Mouse (Mus musculus) MEL (cell line): ENCODE data around the gene Rhoh.

Experiments used
- CHD2 ChIP-seq: IDR thresholded peaks from 2 replicates; pipeline ENCODE4 v1.6.1; 2011; ENCODE audit warnings: low read length, improper control_type of control experiment
- CTCF ChIP-seq, 3 experiments: IDR thresholded peaks in 2 of 3; conservative IDR thresholded peaks in 1 of 3; 2 replicates each; pipeline ENCODE4 v1.5.1; 2011 to 2012; ENCODE audit warnings: low read length in 3 of 3, low read depth in 2 of 3, mild to moderate bottlenecking in 2 of 3, improper control_type of control experiment in 1 of 3, inconsistent platforms in 1 of 3, mixed read lengths in 1 of 3, moderate library complexity in 1 of 3; ENCODE audit not compliant: control insufficient read depth in 1 of 3, insufficient read depth in 1 of 3, poor library complexity in 1 of 3, severe bottlenecking in 1 of 3
- EP300 ChIP-seq, 2 experiments: IDR thresholded peaks; 2 replicates each; pipeline ENCODE4 v1.6.1; 2011; ENCODE audit warnings: improper control_type of control experiment in 2 of 2, low read length in 2 of 2, low read depth in 1 of 2, mild to moderate bottlenecking in 1 of 2
- GATA1 ChIP-seq: IDR thresholded peaks from 2 replicates; pipeline ENCODE4 v1.6.1; 2011; ENCODE audit warnings: low read depth, low read length, improper control_type of control experiment
- KAT2A ChIP-seq: conservative IDR thresholded peaks from 2 replicates; pipeline ENCODE4 v1.6.1; 2012; ENCODE audit warnings: low read depth, low read length, improper control_type of control experiment, inconsistent platforms
- MAZ ChIP-seq: IDR thresholded peaks from 2 replicates; pipeline ENCODE4 v1.6.1; 2012; ENCODE audit warnings: low read depth, mild to moderate bottlenecking, inconsistent platforms, low read length, improper control_type of control experiment
- MYB ChIP-seq: IDR thresholded peaks from 2 replicates; pipeline ENCODE4 v1.6.1; 2011; ENCODE audit warnings: mild to moderate bottlenecking, low read depth, low read length, improper control_type of control experiment
- NELFE ChIP-seq: IDR thresholded peaks from 2 replicates; pipeline ENCODE4 v1.6.1; 2011; ENCODE audit warnings: low read depth, low read length, improper control_type of control experiment
- POLR2A ChIP-seq, 2 experiments: IDR thresholded peaks; 2 replicates each; pipeline ENCODE4 v1.6.1; 2011 to 2012; ENCODE audit warnings: low read length in 2 of 2, mild to moderate bottlenecking in 2 of 2, control low read depth in 1 of 2, improper control_type of control experiment in 1 of 2, low read depth in 1 of 2, moderate library complexity in 1 of 2; ENCODE audit not compliant: control insufficient read depth in 1 of 2, insufficient read depth in 1 of 2, poor library complexity in 1 of 2
- POLR2AphosphoS2 ChIP-seq: IDR thresholded peaks from 2 replicates; pipeline ENCODE4 v1.6.1; 2011; ENCODE audit warnings: low read length, improper control_type of control experiment
- POLR2AphosphoS5 ChIP-seq: IDR thresholded peaks from 2 replicates; pipeline ENCODE4 v1.6.1; 2012; ENCODE audit warnings: low read depth, borderline replicate concordance, mild to moderate bottlenecking, inconsistent platforms, low read length, moderate library complexity, mixed read lengths
- RCOR1 ChIP-seq: IDR thresholded peaks from 2 replicates; pipeline ENCODE4 v1.6.1; 2012; ENCODE audit warnings: low read depth, mild to moderate bottlenecking, inconsistent platforms, low read length, improper control_type of control experiment
- ZC3H11A ChIP-seq: IDR thresholded peaks from 2 replicates; pipeline ENCODE4 v1.6.1; 2012; ENCODE audit warnings: low read depth, mild to moderate bottlenecking, inconsistent platforms, low read length, improper control_type of control experiment
- ZNF384 ChIP-seq: IDR thresholded peaks from 2 replicates; pipeline ENCODE4 v1.6.1; 2012; ENCODE audit warnings: low read depth, mild to moderate bottlenecking, inconsistent platforms, low read length, improper control_type of control experiment

DNA sequence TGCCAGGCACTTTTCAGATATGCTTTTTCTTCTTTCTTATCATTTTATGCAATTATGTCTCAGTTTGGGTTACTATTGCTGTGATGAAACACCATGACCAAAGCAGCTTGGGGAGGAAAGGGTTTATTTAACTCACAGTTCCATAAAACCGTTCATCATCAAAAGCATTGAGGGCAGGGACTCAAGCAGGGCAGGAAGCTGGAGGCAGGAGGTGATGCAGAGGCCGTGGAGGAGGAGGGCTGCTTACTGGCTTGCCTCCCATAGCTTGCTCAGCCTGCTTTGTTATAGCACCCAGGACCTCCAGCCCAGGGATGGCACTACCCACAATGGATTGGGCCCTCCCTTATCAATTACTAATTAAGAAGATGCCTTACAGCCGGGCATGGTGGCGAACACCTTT, 80.1 kb downstream of the Rhoh start:
- TF ChIP-seq MYB: no peak
- no peak for TF ChIP-seq ZNF384
- TF ChIP-seq NELFE: no peak
- no peak for TF ChIP-seq RCOR1
- TF ChIP-seq CTCF (IDR thresholded peaks at IDR 0.05 in 2 of 3, conservative IDR thresholded peaks at IDR 0.05 in 1 of 3; ENCODE audit: control insufficient read depth in 1 of 3, insufficient read depth in 1 of 3, low read depth in 2 of 3, low read length in 3 of 3, poor library complexity in 1 of 3, severe bottlenecking in 1 of 3): no peak
- TF ChIP-seq GATA1: no peak
- TF ChIP-seq KAT2A: no peak
- TF ChIP-seq POLR2A (IDR thresholded peaks at IDR 0.05; ENCODE audit: control insufficient read depth in 1 of 2, insufficient read depth in 1 of 2, low read depth in 1 of 2, low read length in 2 of 2, poor library complexity in 1 of 2): no peak
- no peak for TF ChIP-seq POLR2AphosphoS5
- TF ChIP-seq ZC3H11A: no peak
- no peak for TF ChIP-seq CHD2
- TF ChIP-seq MAZ: no peak
- no peak for TF ChIP-seq EP300 (IDR thresholded peaks at IDR 0.05; ENCODE audit: low read depth in 1 of 2, low read length in 2 of 2)
- no peak for TF ChIP-seq POLR2AphosphoS2
